Mouse (Mus musculus) right cerebral cortex, postnatal 14 days (tissue): Measurements from ENCODE around the gene Ap4s1.

Source experiments
- DNase-seq: peaks from one replicate; pipeline ENCODE4 v3.0.0; 2022

Gene Ap4s1

GRCm38 (mm10) chr12:51705778-51706177 lies 14.9 kb downstream of the Ap4s1 start:
- no peak for DNase-seq

- DNase-seq, result no peak
Measured at GRCm38 (mm10) chr12:51706673-51707235, 15.9 kb downstream of the Ap4s1 start.

- DNase-seq, result peak; percentile 63
Measured at GRCm38 (mm10) chr12:51708941-51709686, 18.3 kb downstream of the Ap4s1 start.

- DNase-seq, result no peak
Measured at GRCm38 (mm10) chr12:51709741-51710140, 18.9 kb downstream of the Ap4s1 start.

GRCm38 (mm10) chr12:51710154-51710553 lies 19.3 kb downstream of the Ap4s1 start:
- DNase-seq, result no peak

- DNase-seq, result no peak
Measured at GRCm38 (mm10) chr12:51712685-51713084, 21.9 kb downstream of the Ap4s1 start.

GRCm38 (mm10) chr12:51718617-51719016 lies 27.8 kb downstream of the Ap4s1 start:
- no peak for DNase-seq

- no peak for DNase-seq
Measured at GRCm38 (mm10) chr12:51721836-51722235, 31.0 kb downstream of the Ap4s1 start.

GRCm38 (mm10) chr12:51729058-51729457 lies 38.2 kb downstream of the Ap4s1 start:
- peak; percentile 38 for DNase-seq

GRCm38 (mm10) chr12:51729827-51730226 lies 39.0 kb downstream of the Ap4s1 start:
- DNase-seq, result no peak

GRCm38 (mm10) chr12:51734605-51735211 lies 43.9 kb downstream of the Ap4s1 start:
- no peak for DNase-seq

- DNase-seq, result no peak
Measured at GRCm38 (mm10) chr12:51735840-51736271, 45.0 kb downstream of the Ap4s1 start.

GRCm38 (mm10) chr12:51736381-51736780 lies 45.5 kb downstream of the Ap4s1 start:
- DNase-seq, result no peak

GRCm38 (mm10) chr12:51736807-51737206 lies 46.0 kb downstream of the Ap4s1 start:
- DNase-seq, result no peak

- DNase-seq, result peak; percentile 38
Measured at GRCm38 (mm10) chr12:51741690-51742089, 50.9 kb downstream of the Ap4s1 start.

GRCm38 (mm10) chr12:51744957-51745356 lies 54.1 kb downstream of the Ap4s1 start:
- no peak for DNase-seq

GRCm38 (mm10) chr12:51747348-51747747 lies 56.5 kb downstream of the Ap4s1 start:
- no peak for DNase-seq

GRCm38 (mm10) chr12:51755938-51756598 lies 65.2 kb downstream of the Ap4s1 start:
- no peak for DNase-seq

GRCm38 (mm10) chr12:51756599-51756961 lies 65.7 kb downstream of the Ap4s1 start:
- no peak for DNase-seq

GRCm38 (mm10) chr12:51759374-51759773 lies 68.5 kb downstream of the Ap4s1 start:
- no peak for DNase-seq

GRCm38 (mm10) chr12:51767454-51767853 lies 76.6 kb downstream of the Ap4s1 start:
- DNase-seq, result no peak

GRCm38 (mm10) chr12:51768702-51769101 lies 77.9 kb downstream of the Ap4s1 start:
- no peak for DNase-seq

- DNase-seq, result no peak
Measured at GRCm38 (mm10) chr12:51784842-51785241, 94.0 kb downstream of the Ap4s1 start.
